Mouse (Mus musculus): ENCODE measurements around the gene Muc13.

DNA sequence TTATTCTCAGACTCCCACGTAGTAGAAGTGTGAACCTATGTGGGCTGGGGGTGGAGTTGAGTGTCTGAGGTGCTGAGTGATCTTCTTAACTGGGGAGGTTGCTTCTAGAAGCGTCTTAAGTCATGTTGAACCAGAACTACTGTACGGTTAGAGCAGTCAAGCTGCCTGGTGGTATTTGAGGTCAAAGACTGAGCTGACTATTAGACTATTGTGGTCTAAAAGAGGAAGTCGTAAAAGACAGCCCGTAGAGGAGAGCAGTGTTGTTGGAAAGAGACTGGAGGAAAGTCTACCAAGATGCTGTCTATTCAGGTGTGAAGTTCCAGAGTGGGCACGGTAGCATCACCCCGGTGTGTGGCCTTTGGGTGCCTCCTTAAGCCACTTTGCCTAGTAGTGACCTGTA lies 24.0 kb upstream of the Muc13 start:
- no peak for TF ChIP-seq CTCF (IDR thresholded peaks at IDR 0.05)
- TF ChIP-seq POLR2A (IDR thresholded peaks at IDR 0.05; ENCODE audit: insufficient read depth, low read depth, low read length): no peak
- TF ChIP-seq EP300 (IDR thresholded peaks at IDR 0.05; ENCODE audit: insufficient read depth, low read depth, low read length): no peak
